Mouse (Mus musculus): ENCODE results near the gene Gpr146.

GRCm38 (mm10) chr5:139387329-139388194, 10.1 kb downstream of the Gpr146 start:
- TF ChIP-seq CTCF (IDR thresholded peaks at IDR 0.05; ENCODE audit: borderline replicate concordance, insufficient read depth, low read depth, low read length) (no peak), POLR2A (IDR thresholded peaks at IDR 0.05; ENCODE audit: borderline replicate concordance, insufficient read depth, low read length) (no peak)

All from cerebellum, adult 2 months (tissue).